Mouse (Mus musculus): ENCODE results near the gene Pla2g4e. TPM values are rescaled to one million over a fixed set of nuclear protein-coding genes. Genes with fewer than 3 reads are reported as not detected.

Gene Pla2g4e
- polyA plus RNA-seq, 1 experiment from 2014 or later = not detected

- no peak overlapping the region for H3K4me2 ChIP-seq (ENCODE audit: low read depth, low read length)
- H3K4me3 ChIP-seq (ENCODE audit: low read depth, low read length) = no peak overlapping the region
- no peak overlapping the region for H3K9ac ChIP-seq (ENCODE audit: low read depth, low read length)
- H3K4me1 ChIP-seq (ENCODE audit: control insufficient read depth, low read depth, low read length) = peaks cover 13% of the 10 kb centered on the region
- no peaks in the 10 kb centered on the region for H3K27me3 ChIP-seq (ENCODE audit: control insufficient read depth, insufficient read depth, low read depth, low read length)
- no peak for ATAC-seq (ENCODE audit: low read depth)
- no peaks in the 10 kb centered on the region for H3K9me3 ChIP-seq (replicated peaks; ENCODE audit: control insufficient read depth, low read length)
- H3K36me3 ChIP-seq (ENCODE audit: control insufficient read depth, insufficient read depth) = no peaks in the 10 kb centered on the region
- no peak overlapping the region for H3K27ac ChIP-seq (ENCODE audit: low read length)
- 69% methylated on average over 2 of the region's 2 CpGs for WGBS (ENCODE audit: insufficient replicate concordance)
These were observed 87.5 kb downstream of the Pla2g4e start for GRCm38 (mm10) chr2:120157606-120158005.

- Histone ChIP-seq H3K4me1 (ENCODE audit: control insufficient read depth, low read depth, low read length) (peaks cover 13% of the 10 kb centered on the region), H3K9ac (ENCODE audit: low read depth, low read length) (peak within 1 kb of the TSS; percentile 82), H3K9me3 (replicated peaks; ENCODE audit: control insufficient read depth, low read length) (no peaks in the 10 kb centered on the region), H3K36me3 (ENCODE audit: control insufficient read depth, insufficient read depth) (no peaks in the 10 kb centered on the region), H3K4me2 (ENCODE audit: low read depth, low read length) (peak within 1 kb of the TSS; percentile 99), H3K27ac (ENCODE audit: low read length) (peak within 1 kb of the TSS; percentile 81), H3K27me3 (ENCODE audit: control insufficient read depth, insufficient read depth, low read depth, low read length) (no peaks in the 10 kb centered on the region), H3K4me3 (ENCODE audit: low read depth, low read length) (peak within 1 kb of the TSS; percentile 74)
- peak; percentile 99 for ATAC-seq (ENCODE audit: low read depth)
- WGBS (ENCODE audit: insufficient replicate concordance) = under 1% methylated on average over 53 of the region's 53 CpGs
These were observed 90.7 kb downstream of the Pla2g4e start, which contains the start of gene Ehd4 for GRCm38 (mm10) chr2:120154361-120154894. Ehd4 (minus strand) TSS chr2:120154606.

GRCm38 (mm10) chr2:120153586-120154360 lies 91.4 kb downstream of the Pla2g4e start:
- Histone ChIP-seq H3K9me3 (replicated peaks; ENCODE audit: control insufficient read depth, low read length) (no peaks in the 10 kb centered on the region), H3K27ac (ENCODE audit: low read length) (peak overlapping the region; percentile 81), H3K4me3 (ENCODE audit: low read depth, low read length) (peak overlapping the region; percentile 74), H3K9ac (ENCODE audit: low read depth, low read length) (peak overlapping the region; percentile 82), H3K4me1 (ENCODE audit: control insufficient read depth, low read depth, low read length) (peaks cover 13% of the 10 kb centered on the region), H3K4me2 (ENCODE audit: low read depth, low read length) (peak overlapping the region; percentile 99), H3K36me3 (ENCODE audit: control insufficient read depth, insufficient read depth) (no peaks in the 10 kb centered on the region), H3K27me3 (ENCODE audit: control insufficient read depth, insufficient read depth, low read depth, low read length) (no peaks in the 10 kb centered on the region)
- no peak; the same call in 1 of the 2 replicates for ATAC-seq (ENCODE audit: low read depth)
- under 1% methylated on average over 38 of the region's 38 CpGs for WGBS (ENCODE audit: insufficient replicate concordance)

GRCm38 (mm10) chr2:120150571-120150970 lies 94.6 kb downstream of the Pla2g4e start:
- Histone ChIP-seq H3K4me1 (ENCODE audit: control insufficient read depth, low read depth, low read length) (peaks cover 13% of the 10 kb centered on the region), H3K4me3 (ENCODE audit: low read depth, low read length) (no peak overlapping the region), H3K9ac (ENCODE audit: low read depth, low read length) (no peak overlapping the region), H3K27ac (ENCODE audit: low read length) (no peak overlapping the region), H3K36me3 (ENCODE audit: control insufficient read depth, insufficient read depth) (no peaks in the 10 kb centered on the region), H3K4me2 (ENCODE audit: low read depth, low read length) (no peak overlapping the region), H3K9me3 (replicated peaks; ENCODE audit: control insufficient read depth, low read length) (no peaks in the 10 kb centered on the region), H3K27me3 (ENCODE audit: control insufficient read depth, insufficient read depth, low read depth, low read length) (no peaks in the 10 kb centered on the region)
- 59% methylated on average over 3 of the region's 3 CpGs for WGBS (ENCODE audit: insufficient replicate concordance)
- ATAC-seq (ENCODE audit: low read depth) = no peak

GRCm38 (mm10) chr2:120149634-120150033 lies 95.5 kb downstream of the Pla2g4e start:
- H3K9ac ChIP-seq (ENCODE audit: low read depth, low read length) = no peak overlapping the region
- H3K9me3 ChIP-seq (replicated peaks; ENCODE audit: control insufficient read depth, low read length) = no peaks in the 10 kb centered on the region
- H3K27ac ChIP-seq (ENCODE audit: low read length) = no peak overlapping the region
- H3K4me1 ChIP-seq (ENCODE audit: control insufficient read depth, low read depth, low read length) = peaks cover 8% of the 10 kb centered on the region
- WGBS (ENCODE audit: insufficient replicate concordance) = 71% methylated on average over 7 of the region's 7 CpGs
- H3K4me3 ChIP-seq (ENCODE audit: low read depth, low read length) = no peak overlapping the region
- no peaks in the 10 kb centered on the region for H3K36me3 ChIP-seq (ENCODE audit: control insufficient read depth, insufficient read depth)
- no peaks in the 10 kb centered on the region for H3K27me3 ChIP-seq (ENCODE audit: control insufficient read depth, insufficient read depth, low read depth, low read length)
- H3K4me2 ChIP-seq (ENCODE audit: low read depth, low read length) = no peak overlapping the region
- no peak for ATAC-seq (ENCODE audit: low read depth)

GRCm38 (mm10) chr2:120147999-120148398 lies 97.1 kb downstream of the Pla2g4e start:
- no peaks in the 10 kb centered on the region for H3K27me3 ChIP-seq (ENCODE audit: control insufficient read depth, insufficient read depth, low read depth, low read length)
- peaks cover 2% of the 10 kb centered on the region for H3K4me1 ChIP-seq (ENCODE audit: control insufficient read depth, low read depth, low read length)
- H3K9ac ChIP-seq (ENCODE audit: low read depth, low read length) = no peak overlapping the region
- no peak overlapping the region for H3K4me2 ChIP-seq (ENCODE audit: low read depth, low read length)
- ATAC-seq (ENCODE audit: low read depth) = peak; percentile 35; the same call in 1 of the 2 replicates
- H3K27ac ChIP-seq (ENCODE audit: low read length) = no peak overlapping the region
- no peak overlapping the region for H3K4me3 ChIP-seq (ENCODE audit: low read depth, low read length)
- H3K9me3 ChIP-seq (replicated peaks; ENCODE audit: control insufficient read depth, low read length) = no peaks in the 10 kb centered on the region
- 52% methylated on average over 3 of the region's 3 CpGs for WGBS (ENCODE audit: insufficient replicate concordance)
- H3K36me3 ChIP-seq (ENCODE audit: control insufficient read depth, insufficient read depth) = no peaks in the 10 kb centered on the region

- WGBS (ENCODE audit: insufficient replicate concordance) = 32% methylated on average over 2 of the region's 2 CpGs
- Histone ChIP-seq H3K9me3 (replicated peaks; ENCODE audit: control insufficient read depth, low read length) (no peaks in the 10 kb centered on the region), H3K9ac (ENCODE audit: low read depth, low read length) (no peak overlapping the region), H3K4me1 (ENCODE audit: control insufficient read depth, low read depth, low read length) (no peaks in the 10 kb centered on the region), H3K27ac (ENCODE audit: low read length) (no peak overlapping the region), H3K4me2 (ENCODE audit: low read depth, low read length) (no peak overlapping the region), H3K4me3 (ENCODE audit: low read depth, low read length) (no peak overlapping the region), H3K36me3 (ENCODE audit: control insufficient read depth, insufficient read depth) (no peaks in the 10 kb centered on the region), H3K27me3 (ENCODE audit: control insufficient read depth, insufficient read depth, low read depth, low read length) (no peaks in the 10 kb centered on the region)
- ATAC-seq (ENCODE audit: low read depth) = no peak
These were observed 97.8 kb downstream of the Pla2g4e start for GRCm38 (mm10) chr2:120147364-120147763.

- 64% methylated on average over 2 of the region's 2 CpGs for WGBS (ENCODE audit: insufficient replicate concordance)
- H3K36me3 ChIP-seq (ENCODE audit: control insufficient read depth, insufficient read depth) = no peaks in the 10 kb centered on the region
- no peak for ATAC-seq (ENCODE audit: low read depth)
These were observed 98.6 kb downstream of the Pla2g4e start for GRCm38 (mm10) chr2:120146543-120146942.

GRCm38 (mm10) chr2:120144390-120144789 lies 100.7 kb downstream of the Pla2g4e start:
- Histone ChIP-seq H3K4me2 (ENCODE audit: low read depth, low read length) (no peak overlapping the region), H3K9me3 (replicated peaks; ENCODE audit: control insufficient read depth, low read length) (no peaks in the 10 kb centered on the region), H3K4me1 (ENCODE audit: control insufficient read depth, low read depth, low read length) (no peaks in the 10 kb centered on the region), H3K27ac (ENCODE audit: low read length) (no peak overlapping the region), H3K36me3 (ENCODE audit: control insufficient read depth, insufficient read depth) (no peaks in the 10 kb centered on the region), H3K9ac (ENCODE audit: low read depth, low read length) (no peak overlapping the region), H3K4me3 (ENCODE audit: low read depth, low read length) (no peak overlapping the region), H3K27me3 (ENCODE audit: control insufficient read depth, insufficient read depth, low read depth, low read length) (no peaks in the 10 kb centered on the region)
- WGBS (ENCODE audit: insufficient replicate concordance) = 74% methylated on average over 4 of the region's 4 CpGs
- no peak for ATAC-seq (ENCODE audit: low read depth)

More at GRCm38 (mm10) chr2:120146543-120146942, 98.6 kb downstream of the Pla2g4e start:
- Histone ChIP-seq H3K9me3 (replicated peaks; ENCODE audit: control insufficient read depth, low read length) (no peaks in the 10 kb centered on the region), H3K27ac (ENCODE audit: low read length) (no peak overlapping the region), H3K9ac (ENCODE audit: low read depth, low read length) (no peak overlapping the region), H3K4me1 (ENCODE audit: control insufficient read depth, low read depth, low read length) (no peaks in the 10 kb centered on the region), H3K4me3 (ENCODE audit: low read depth, low read length) (no peak overlapping the region), H3K27me3 (ENCODE audit: control insufficient read depth, insufficient read depth, low read depth, low read length) (no peaks in the 10 kb centered on the region), H3K4me2 (ENCODE audit: low read depth, low read length) (no peak overlapping the region)

Measured in liver, embryonic 16.5 days (tissue).